Mouse (Mus musculus): ENCODE data around the gene Fstl4. TPM values are rescaled to one million over a fixed set of nuclear protein-coding genes. Genes with fewer than 3 reads are reported as not detected.

Fstl4 gene
- polyA plus RNA-seq, 1 experiment from 2014 or later = 6.1 TPM

GRCm38 (mm10) chr11:52875916-52876765, 111.7 kb downstream of the Fstl4 start:
- no peak overlapping the region for H3K27ac ChIP-seq (replicated peaks)
- H3K9me3 ChIP-seq = no peaks in the 10 kb centered on the region
- H3K9ac ChIP-seq (replicated peaks) = no peak overlapping the region
- WGBS = 87% methylated on average over 19 of the region's 19 CpGs
- no peaks in the 10 kb centered on the region for H3K27me3 ChIP-seq
- H3K4me3 ChIP-seq = no peak overlapping the region
- H3K4me1 ChIP-seq = peaks cover 5% of the 10 kb centered on the region
- no peaks in the 10 kb centered on the region for H3K36me3 ChIP-seq
- H3K4me2 ChIP-seq (replicated peaks) = no peak overlapping the region
- no peak for ATAC-seq (replicated peaks)

GRCm38 (mm10) chr11:52877662-52878061, 113.2 kb downstream of the Fstl4 start:
- ATAC-seq (replicated peaks) = no peak
- H3K27ac ChIP-seq (replicated peaks) = no peak overlapping the region
- H3K9ac ChIP-seq (replicated peaks) = no peak overlapping the region
- H3K4me2 ChIP-seq (replicated peaks) = no peak overlapping the region
- H3K9me3 ChIP-seq = no peaks in the 10 kb centered on the region
- H3K4me3 ChIP-seq = no peak overlapping the region
- no peaks in the 10 kb centered on the region for H3K27me3 ChIP-seq
- H3K4me1 ChIP-seq = peaks cover 5% of the 10 kb centered on the region
- WGBS = 78% methylated on average over 2 of the region's 2 CpGs
- H3K36me3 ChIP-seq = no peaks in the 10 kb centered on the region

GRCm38 (mm10) chr11:52879958-52880357, 115.5 kb downstream of the Fstl4 start:
- 92% methylated on average over 2 of the region's 2 CpGs for WGBS
- no peaks in the 10 kb centered on the region for H3K36me3 ChIP-seq
- no peak overlapping the region for H3K4me2 ChIP-seq (replicated peaks)
- no peaks in the 10 kb centered on the region for H3K9me3 ChIP-seq
- no peak overlapping the region for H3K9ac ChIP-seq (replicated peaks)
- H3K4me1 ChIP-seq = no peaks in the 10 kb centered on the region
- H3K27ac ChIP-seq (replicated peaks) = no peak overlapping the region
- no peaks in the 10 kb centered on the region for H3K27me3 ChIP-seq
- no peak overlapping the region for H3K4me3 ChIP-seq
- no peak for ATAC-seq (replicated peaks)

GRCm38 (mm10) chr11:52886559-52887303, 122.3 kb downstream of the Fstl4 start:
- H3K9ac ChIP-seq (replicated peaks) = no peak overlapping the region
- no peaks in the 10 kb centered on the region for H3K9me3 ChIP-seq
- H3K36me3 ChIP-seq = no peaks in the 10 kb centered on the region
- no peaks in the 10 kb centered on the region for H3K27me3 ChIP-seq
- no peak overlapping the region for H3K4me2 ChIP-seq (replicated peaks)
- no peak for ATAC-seq (replicated peaks)
- H3K4me3 ChIP-seq = no peak overlapping the region
- no peak overlapping the region for H3K27ac ChIP-seq (replicated peaks)
- 14% methylated on average over 6 of the region's 6 CpGs for WGBS
- H3K4me1 ChIP-seq = peaks cover 18% of the 10 kb centered on the region

GRCm38 (mm10) chr11:52888150-52888549, 123.7 kb downstream of the Fstl4 start:
- 11% methylated on average over 6 of the region's 6 CpGs for WGBS
- Histone ChIP-seq H3K27me3 (no peaks in the 10 kb centered on the region), H3K4me2 (replicated peaks) (no peak overlapping the region), H3K9me3 (no peaks in the 10 kb centered on the region), H3K4me3 (no peak overlapping the region), H3K27ac (replicated peaks) (no peak overlapping the region), H3K9ac (replicated peaks) (no peak overlapping the region), H3K36me3 (no peaks in the 10 kb centered on the region), H3K4me1 (peaks cover 18% of the 10 kb centered on the region)
- ATAC-seq (replicated peaks) = no peak

- Histone ChIP-seq H3K27ac (replicated peaks) (no peak overlapping the region), H3K9ac (replicated peaks) (no peak overlapping the region)
These were observed 125.1 kb downstream of the Fstl4 start for GRCm38 (mm10) chr11:52889527-52889926.

GRCm38 (mm10) chr11:52890156-52890555, 125.7 kb downstream of the Fstl4 start:
- H3K27me3 ChIP-seq = no peaks in the 10 kb centered on the region
- no peak overlapping the region for H3K4me2 ChIP-seq (replicated peaks)
- H3K27ac ChIP-seq (replicated peaks) = no peak overlapping the region
- WGBS = 67% methylated on average over 7 of the region's 7 CpGs
- no peak overlapping the region for H3K9ac ChIP-seq (replicated peaks)
- no peaks in the 10 kb centered on the region for H3K36me3 ChIP-seq
- H3K9me3 ChIP-seq = no peaks in the 10 kb centered on the region
- H3K4me3 ChIP-seq = no peak overlapping the region
- no peak for ATAC-seq (replicated peaks)
- H3K4me1 ChIP-seq = peaks cover 18% of the 10 kb centered on the region

More at GRCm38 (mm10) chr11:52889527-52889926, 125.1 kb downstream of the Fstl4 start:
- H3K4me2 ChIP-seq (replicated peaks) = no peak overlapping the region
- H3K36me3 ChIP-seq = no peaks in the 10 kb centered on the region
- peaks cover 18% of the 10 kb centered on the region for H3K4me1 ChIP-seq
- no peaks in the 10 kb centered on the region for H3K9me3 ChIP-seq
- ATAC-seq (replicated peaks) = no peak
- 84% methylated on average over 4 of the region's 4 CpGs for WGBS
- H3K27me3 ChIP-seq = no peaks in the 10 kb centered on the region
- H3K4me3 ChIP-seq = no peak overlapping the region

GRCm38 (mm10) chr11:52904101-52904500, 139.7 kb downstream of the Fstl4 start:
- 84% methylated on average over 5 of the region's 5 CpGs for WGBS
- Histone ChIP-seq H3K4me1 (no peaks in the 10 kb centered on the region), H3K9ac (replicated peaks) (no peak overlapping the region), H3K9me3 (no peaks in the 10 kb centered on the region), H3K4me2 (replicated peaks) (no peak overlapping the region), H3K4me3 (no peak overlapping the region), H3K27me3 (no peaks in the 10 kb centered on the region), H3K27ac (replicated peaks) (no peak overlapping the region), H3K36me3 (no peaks in the 10 kb centered on the region)
- no peak for ATAC-seq (replicated peaks)

GRCm38 (mm10) chr11:52910788-52911187, 146.4 kb downstream of the Fstl4 start:
- H3K9me3 ChIP-seq = no peaks in the 10 kb centered on the region
- no peak overlapping the region for H3K4me3 ChIP-seq
- no peaks in the 10 kb centered on the region for H3K36me3 ChIP-seq
- H3K9ac ChIP-seq (replicated peaks) = no peak overlapping the region
- 20% methylated on average over 7 of the region's 7 CpGs for WGBS
- ATAC-seq (replicated peaks) = peak; percentile 35; the same call in 1 of the 2 replicates
- no peaks in the 10 kb centered on the region for H3K27me3 ChIP-seq
- H3K27ac ChIP-seq (replicated peaks) = no peak overlapping the region
- H3K4me1 ChIP-seq = peaks cover 19% of the 10 kb centered on the region
- H3K4me2 ChIP-seq (replicated peaks) = no peak overlapping the region

GRCm38 (mm10) chr11:52914431-52914830, 150.0 kb downstream of the Fstl4 start:
- 82% methylated on average over 6 of the region's 6 CpGs for WGBS
- H3K27ac ChIP-seq (replicated peaks) = no peak overlapping the region
- H3K4me1 ChIP-seq = peaks cover 23% of the 10 kb centered on the region
- no peak for ATAC-seq (replicated peaks)
- no peak overlapping the region for H3K9ac ChIP-seq (replicated peaks)
- H3K9me3 ChIP-seq = no peaks in the 10 kb centered on the region
- no peaks in the 10 kb centered on the region for H3K27me3 ChIP-seq
- H3K4me2 ChIP-seq (replicated peaks) = no peak overlapping the region
- H3K4me3 ChIP-seq = no peak overlapping the region
- H3K36me3 ChIP-seq = no peaks in the 10 kb centered on the region

GRCm38 (mm10) chr11:52915648-52916047, 151.2 kb downstream of the Fstl4 start:
- H3K9me3 ChIP-seq = no peaks in the 10 kb centered on the region
- 94% methylated on average over 2 of the region's 2 CpGs for WGBS
- no peaks in the 10 kb centered on the region for H3K27me3 ChIP-seq
- H3K9ac ChIP-seq (replicated peaks) = no peak overlapping the region
- no peak overlapping the region for H3K27ac ChIP-seq (replicated peaks)
- no peak for ATAC-seq (replicated peaks)
- no peak overlapping the region for H3K4me2 ChIP-seq (replicated peaks)
- H3K4me1 ChIP-seq = peaks cover 21% of the 10 kb centered on the region
- no peaks in the 10 kb centered on the region for H3K36me3 ChIP-seq
- H3K4me3 ChIP-seq = no peak overlapping the region

- Histone ChIP-seq H3K27me3 (no peaks in the 10 kb centered on the region), H3K4me3 (no peak overlapping the region), H3K27ac (replicated peaks) (no peak overlapping the region), H3K36me3 (no peaks in the 10 kb centered on the region), H3K4me2 (replicated peaks) (0 out of 2 replicates have a peak overlapping the region, but pooled peaks have one; percentile 0), H3K9ac (replicated peaks) (no peak overlapping the region), H3K9me3 (no peaks in the 10 kb centered on the region), H3K4me1 (peaks cover 14% of the 10 kb centered on the region)
- WGBS = 12% methylated on average over 15 of the region's 15 CpGs
- ATAC-seq (replicated peaks) = peak; percentile 61; the same call in 1 of the 2 replicates
These were observed 155.0 kb downstream of the Fstl4 start for GRCm38 (mm10) chr11:52919231-52919960.
